Mouse (Mus musculus) megakaryocyte-erythroid progenitor cell, adult 5-6 weeks (primary cell): Measurements from ENCODE around the gene Nek10. TPM values are rescaled to one million over a fixed set of nuclear protein-coding genes. Genes with fewer than 3 reads are reported as not detected.
"Not testable (repeated sequence)": the region's sequence is repeated elsewhere in the genome, so short reads cannot be mapped to it uniquely, and the experiment has no call there.

Experiments
- ATAC-seq: replicated peaks from 2 replicates; pipeline ENCODE4 v1.8.0; 2016; ENCODE audit warnings: mild to moderate bottlenecking, inconsistent platforms; ENCODE audit not compliant: severe bottlenecking, poor library complexity, low FRiP score, low TSS enrichment
- total RNA-seq, 2 experiments: library from RNA; stranded (forward) in 1 of 2; stranded (reverse) in 1 of 2; fragments of 200-1000, 215-1000 nt in 1 of 2; fragments of >200 nt in 1 of 2; fragmentation: Nextera tagmentation in 1 of 2; gene quantifications; 2 replicates each; pipeline ENCODE4 v1.2.3; 2014 to 2017

Nek10 gene
- 0.04 and 0.20 TPM in 2 replicates for total RNA-seq (2014; fragmentation: Nextera tagmentation)
- 0.08 TPM in 1 of 2 replicates, not detected in the other for total RNA-seq (2017)

DNA sequence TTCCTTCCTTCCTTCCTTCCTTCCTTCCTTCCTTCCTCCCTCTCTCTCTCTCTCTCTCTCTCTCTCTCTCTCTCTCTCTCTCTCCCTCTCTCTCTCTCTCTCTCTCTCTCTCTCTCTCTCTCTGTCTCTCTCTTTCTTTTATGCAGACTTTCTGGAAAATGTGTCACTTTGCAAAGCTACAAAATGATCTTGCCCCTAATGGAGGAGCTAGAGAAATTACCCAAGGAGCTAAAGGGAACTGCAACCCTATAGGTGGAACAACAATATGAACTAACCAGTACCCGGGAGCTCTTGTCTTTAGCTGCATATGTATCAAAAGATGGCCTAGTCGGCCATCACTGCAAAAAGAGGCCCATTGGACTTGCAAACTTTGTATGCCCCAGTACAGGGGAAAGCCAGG is at the start of gene Nek10:
Gene Nek10 (plus strand): TSS at position 301 of the 400 bp plus-strand sequence.
- not testable (repeated sequence) for ATAC-seq

DNA sequence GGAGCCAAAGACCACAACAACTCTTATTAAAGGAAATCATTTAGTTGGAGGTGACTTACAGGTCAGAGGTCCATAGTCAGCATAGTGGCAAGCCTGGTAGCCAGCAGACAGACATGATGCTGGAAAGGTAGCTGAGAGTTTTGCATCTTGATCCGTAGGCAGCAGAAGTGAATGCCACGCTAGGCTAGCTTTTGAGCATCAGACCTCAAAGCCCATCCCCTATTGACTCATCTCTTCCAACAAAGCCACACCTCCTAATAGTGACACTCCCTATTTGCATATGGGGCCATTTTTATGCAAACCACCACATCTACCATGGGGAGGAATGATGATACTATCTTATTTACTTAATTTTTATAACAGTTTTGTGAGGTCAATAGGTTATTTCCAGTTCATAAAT is 22.0 kb upstream of the Nek10 start:
- no peak for ATAC-seq

DNA sequence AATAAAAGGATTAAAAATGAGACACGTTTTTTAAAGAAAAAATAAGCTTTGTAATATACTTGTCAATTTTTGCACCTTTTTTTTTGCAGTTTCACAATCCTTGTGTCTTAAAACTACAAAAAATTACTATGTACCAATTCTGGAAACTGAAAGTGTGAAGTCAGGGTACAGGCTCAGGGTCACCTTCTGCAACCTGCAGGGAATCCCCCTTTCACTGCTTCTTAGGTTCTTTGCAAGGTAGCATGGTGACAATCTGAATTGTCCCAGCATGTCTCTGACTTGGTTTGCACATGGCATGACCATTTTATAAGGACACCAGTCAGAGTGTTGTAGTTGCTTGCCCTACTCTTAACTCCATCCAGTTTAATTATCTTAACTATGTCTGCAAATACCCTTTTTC is 19.0 kb upstream of the Nek10 start:
- ATAC-seq = no peak

DNA sequence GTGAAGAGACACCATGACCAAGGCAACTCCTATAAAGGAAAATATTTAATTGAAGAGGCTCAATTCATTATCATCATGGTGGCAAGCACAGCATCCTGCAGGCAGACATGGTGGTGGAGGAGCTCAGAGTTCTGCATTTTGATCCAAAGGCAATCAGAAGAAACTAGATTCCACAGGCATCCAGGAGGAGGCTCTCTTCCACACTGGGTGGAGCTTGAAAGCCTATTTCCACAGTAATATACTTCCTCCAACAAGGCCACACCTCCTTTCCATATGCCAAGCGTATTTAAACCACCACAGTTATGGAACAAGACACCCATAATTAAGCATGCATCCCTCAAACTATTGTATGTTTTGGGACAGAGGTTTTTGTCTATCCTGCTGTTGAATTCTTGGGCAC is 16.2 kb upstream of the Nek10 start:
- no peak for ATAC-seq

DNA sequence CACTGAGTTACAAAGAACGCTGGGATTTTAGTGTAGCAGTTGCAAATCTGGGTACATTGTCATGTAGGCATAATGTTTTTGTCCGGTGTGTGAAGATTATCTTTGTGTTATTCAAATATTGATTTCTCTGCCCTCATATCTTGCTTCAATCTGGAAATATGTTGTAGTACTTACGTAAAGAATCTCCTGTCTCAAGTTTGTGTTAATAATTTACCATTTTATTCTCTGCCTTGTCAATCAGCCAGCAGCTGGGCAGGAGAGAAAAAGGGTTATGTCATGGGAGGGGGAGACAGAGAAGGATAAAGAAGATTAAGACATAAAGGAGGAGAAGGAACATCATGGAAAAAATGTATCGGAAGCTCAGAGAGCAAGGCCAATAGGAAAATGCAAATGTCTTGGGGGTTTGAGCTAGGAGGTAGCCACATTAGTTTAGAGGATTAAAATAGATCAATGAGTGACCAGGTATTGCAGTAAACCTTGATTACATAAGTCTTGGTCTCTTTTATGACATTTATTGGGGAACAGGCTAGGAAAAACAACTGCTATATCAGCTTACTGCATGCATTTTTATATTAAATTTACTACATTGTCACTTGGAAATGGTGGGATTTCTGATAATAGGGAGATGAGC is 13.3 kb upstream of the Nek10 start:
- ATAC-seq = no peak

DNA sequence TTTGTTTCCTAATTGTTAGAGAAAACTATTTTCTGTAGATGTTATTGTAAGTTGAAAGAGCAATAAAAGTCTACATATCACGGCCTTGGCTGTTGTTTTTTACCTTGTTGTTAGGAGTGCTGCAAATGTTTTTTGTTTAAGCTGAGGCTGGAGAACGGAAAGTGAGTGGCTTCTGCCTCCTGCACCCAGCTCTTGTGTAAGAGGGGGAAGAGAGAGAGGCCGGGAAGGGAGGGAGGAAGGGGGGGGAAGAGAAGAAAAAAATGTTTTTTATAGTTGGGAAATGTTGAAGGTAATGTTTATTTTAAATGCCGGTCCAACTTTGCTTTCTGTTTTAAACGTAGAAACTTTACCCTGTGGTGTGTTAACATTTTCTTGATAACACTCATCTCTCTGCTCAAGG is 3.4 kb upstream of the Nek10 start:
- ATAC-seq = no peak

DNA sequence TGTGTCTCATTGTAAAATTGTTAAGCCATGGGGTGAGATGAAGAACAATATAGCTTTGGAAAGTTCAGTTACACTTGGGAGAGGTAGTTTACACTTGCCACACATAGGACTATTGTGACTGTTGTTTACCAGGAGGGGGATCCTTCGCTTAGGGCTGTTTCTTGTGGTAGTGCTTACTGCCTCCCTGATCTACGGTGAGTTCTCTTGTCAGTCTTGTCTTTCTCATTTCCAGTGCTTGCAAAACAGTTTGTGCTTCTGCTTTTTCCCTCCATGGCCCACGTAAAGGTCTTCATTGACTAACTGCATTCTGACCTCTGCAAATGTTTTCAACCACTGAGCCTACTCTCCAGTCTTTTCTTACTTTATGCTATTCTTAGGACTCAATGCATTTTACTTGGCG is 2.9 kb upstream of the Nek10 start:
- ATAC-seq = no peak

DNA sequence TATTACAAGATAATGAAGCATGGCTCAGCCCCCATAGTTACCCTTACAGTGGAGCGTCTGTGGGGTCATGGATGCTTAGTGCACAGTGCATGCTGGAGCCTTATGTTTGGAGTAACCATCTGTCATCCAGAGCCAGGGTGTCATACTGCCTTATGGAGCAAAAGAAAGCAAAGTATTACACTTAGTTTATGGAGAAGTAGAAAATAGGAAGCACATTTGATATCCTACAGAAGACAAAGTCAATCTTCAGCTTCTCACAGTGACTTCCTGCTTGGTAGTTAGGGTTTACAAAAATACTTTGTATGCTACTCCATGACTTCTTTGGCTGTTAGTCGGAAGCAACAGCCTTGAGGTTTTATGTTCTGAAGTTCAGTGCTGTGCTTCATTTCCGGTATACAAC is 2.4 kb upstream of the Nek10 start:
- ATAC-seq = no peak

DNA sequence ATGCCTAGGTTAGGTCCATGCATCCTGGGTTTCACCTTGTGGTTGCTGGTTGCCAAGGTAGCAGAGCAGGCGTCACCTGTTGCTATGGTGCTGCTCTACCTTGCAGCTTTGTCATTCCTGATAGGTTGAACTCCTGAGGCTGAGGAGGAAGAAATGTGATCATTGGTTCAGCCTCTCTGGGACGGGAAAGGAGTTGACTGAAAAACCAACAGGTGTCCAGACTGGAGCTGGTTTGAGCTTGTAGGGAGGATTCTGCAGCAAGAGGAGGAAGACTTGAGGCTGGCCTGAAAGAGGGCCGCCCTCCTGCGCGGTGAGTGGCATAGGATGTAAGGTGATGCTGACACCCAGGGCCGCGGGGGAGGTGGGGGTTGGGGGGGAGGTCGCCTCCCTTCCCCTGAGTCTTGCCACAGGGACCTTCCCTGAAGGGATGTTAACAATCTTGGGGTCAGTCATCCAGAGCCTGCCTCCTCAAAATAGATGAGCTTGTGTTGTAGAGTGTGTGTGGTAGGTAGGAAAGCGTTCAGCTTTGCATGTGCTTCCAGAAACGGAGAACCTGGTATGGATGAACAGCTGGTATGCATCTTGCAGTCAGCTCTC is 804 bp downstream of the Nek10 start:
- ATAC-seq = no peak

DNA sequence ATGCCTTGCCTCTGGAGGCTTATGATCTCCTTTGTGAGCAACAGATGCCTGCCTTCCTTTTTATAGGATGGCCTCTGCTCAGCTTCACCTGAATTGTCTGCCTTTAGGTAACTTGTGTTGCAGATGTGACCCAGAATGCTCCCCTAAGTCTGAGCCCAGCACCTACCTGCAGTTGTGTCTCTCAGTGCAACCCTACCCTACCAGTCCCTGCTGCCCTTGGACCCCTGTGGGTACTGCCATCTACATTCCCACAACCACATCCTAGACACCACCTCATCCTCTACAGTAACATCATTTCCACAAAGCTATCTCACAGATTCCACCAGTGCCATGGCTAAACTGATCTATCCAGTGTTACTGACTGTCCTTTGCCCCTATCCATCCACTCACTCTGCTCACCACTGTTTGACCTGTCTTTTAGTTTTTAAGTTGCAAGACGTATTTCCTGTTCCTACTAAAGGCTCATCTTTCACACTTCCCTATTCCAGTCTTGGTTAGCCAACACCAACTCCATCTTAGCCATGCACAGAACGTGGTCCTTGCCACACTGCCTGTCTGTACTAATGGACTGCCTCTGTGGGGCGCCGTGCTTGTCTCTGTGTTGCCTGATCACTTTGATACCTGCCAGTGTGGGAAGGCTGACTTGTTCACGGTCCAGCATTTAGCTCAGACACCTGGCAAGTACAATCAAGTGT is 1.4 kb downstream of the Nek10 start:
- ATAC-seq = no peak

DNA sequence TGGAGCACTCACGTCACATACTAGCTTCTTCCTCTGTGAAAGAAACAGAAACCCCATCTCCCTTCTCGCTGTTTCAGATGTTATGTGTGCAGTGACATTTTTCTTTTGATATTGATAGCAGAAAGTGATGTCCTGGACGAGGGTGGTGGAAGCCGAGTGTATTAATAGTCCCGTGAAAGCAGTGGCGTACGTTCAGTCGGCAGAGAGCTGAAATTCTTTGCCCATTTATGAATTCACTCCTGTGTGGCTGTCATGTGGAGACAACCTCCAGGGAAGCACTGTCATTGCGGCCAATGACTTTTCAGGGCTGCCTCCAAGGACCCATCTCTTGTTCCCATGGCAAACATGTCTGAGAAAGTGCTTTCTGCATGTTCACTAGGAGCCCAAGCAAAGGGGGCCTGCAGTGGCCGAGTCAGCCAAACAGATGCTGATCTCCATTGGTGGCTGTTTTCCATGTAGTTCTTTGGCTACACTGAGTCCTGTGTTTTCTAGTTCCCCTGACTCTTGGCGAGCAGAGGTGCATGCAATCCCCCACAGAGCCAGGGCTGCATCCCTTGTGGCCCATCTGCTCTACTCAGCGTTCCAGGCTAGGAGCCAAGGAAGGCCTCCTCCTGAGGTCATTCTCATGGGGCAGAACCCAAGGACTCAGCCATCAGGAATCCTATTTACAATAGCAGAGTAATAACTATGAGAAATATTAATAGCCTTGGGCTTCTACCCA is 29.5 kb downstream of the Nek10 start:
- ATAC-seq = no peak

DNA sequence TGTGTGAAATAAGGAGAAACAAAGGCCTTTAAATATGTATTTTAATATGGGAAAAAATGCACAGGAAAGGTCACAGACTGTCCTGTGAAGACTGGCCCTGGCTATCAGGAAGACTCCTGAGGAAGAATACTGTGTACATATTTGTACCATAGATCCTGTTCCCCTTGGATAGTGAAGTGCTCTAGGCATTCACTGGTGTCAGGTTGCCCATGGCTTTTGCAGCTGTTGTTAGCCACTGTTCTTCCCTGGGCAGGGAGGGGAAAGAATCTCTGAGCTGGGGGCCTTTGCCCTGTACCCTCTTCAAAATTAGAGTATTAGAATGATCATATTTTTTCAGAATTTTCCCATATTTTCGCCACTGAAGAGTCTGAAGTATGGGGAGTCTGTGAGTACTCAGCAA is 30.3 kb downstream of the Nek10 start:
- ATAC-seq = no peak

DNA sequence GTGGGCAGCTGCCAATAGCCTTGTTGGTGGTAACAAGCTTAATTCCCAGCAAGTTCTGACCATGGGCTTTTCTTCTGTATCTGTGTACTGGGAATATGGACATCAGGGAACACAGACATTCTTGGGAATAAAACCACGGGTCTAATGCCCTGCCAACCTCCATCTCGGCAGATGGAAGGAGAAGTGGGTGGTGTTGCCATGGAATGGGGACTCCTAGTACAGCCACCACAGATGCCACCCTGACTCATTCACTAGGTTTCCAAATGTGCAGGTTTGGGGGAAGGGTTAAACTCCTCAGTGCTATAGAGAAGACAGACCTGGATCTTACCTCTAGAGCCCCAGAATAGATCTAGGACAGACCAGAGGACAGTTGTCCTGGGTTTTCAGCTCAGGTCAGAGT is 31.1 kb downstream of the Nek10 start:
- ATAC-seq = no peak

DNA sequence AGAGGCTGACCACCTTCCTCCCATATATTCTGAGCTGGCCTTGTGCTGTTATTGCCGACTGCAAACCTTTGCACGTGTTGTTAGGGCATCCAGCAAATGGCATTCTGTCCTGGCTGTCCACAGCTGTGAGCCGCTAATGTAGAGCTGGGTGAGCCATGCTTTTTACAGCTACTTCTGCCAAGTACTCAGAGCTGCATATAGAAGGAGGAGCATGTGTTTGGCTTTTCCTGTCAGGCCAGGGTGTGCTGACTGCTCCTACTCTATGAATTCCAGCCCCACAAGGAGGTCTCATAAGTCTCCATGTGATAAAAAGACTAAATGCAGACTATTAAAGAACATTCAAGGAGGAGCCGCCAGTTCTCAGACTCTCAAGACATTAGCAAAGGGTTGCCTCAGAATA is 34.4 kb downstream of the Nek10 start:
- ATAC-seq = no peak

DNA sequence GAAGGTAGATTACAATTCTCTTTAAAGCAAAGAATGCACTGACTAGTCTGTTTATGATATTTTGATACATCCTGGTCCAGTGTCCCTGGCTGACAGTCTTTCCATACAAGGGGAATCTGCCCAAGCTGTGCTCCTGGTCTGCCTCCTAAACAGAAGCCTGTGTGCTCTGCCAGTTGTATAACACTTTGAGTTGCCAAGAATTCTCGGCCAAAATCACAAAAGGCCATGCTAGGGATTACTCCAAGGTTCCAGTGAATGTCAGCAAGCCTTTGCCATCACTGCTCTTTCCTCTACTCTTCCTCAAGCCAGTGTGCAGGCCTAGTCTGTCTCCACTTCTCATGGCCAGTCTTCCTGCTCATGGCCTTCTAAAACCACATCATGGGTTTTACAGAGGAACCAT is 34.9 kb downstream of the Nek10 start:
- ATAC-seq = no peak

DNA sequence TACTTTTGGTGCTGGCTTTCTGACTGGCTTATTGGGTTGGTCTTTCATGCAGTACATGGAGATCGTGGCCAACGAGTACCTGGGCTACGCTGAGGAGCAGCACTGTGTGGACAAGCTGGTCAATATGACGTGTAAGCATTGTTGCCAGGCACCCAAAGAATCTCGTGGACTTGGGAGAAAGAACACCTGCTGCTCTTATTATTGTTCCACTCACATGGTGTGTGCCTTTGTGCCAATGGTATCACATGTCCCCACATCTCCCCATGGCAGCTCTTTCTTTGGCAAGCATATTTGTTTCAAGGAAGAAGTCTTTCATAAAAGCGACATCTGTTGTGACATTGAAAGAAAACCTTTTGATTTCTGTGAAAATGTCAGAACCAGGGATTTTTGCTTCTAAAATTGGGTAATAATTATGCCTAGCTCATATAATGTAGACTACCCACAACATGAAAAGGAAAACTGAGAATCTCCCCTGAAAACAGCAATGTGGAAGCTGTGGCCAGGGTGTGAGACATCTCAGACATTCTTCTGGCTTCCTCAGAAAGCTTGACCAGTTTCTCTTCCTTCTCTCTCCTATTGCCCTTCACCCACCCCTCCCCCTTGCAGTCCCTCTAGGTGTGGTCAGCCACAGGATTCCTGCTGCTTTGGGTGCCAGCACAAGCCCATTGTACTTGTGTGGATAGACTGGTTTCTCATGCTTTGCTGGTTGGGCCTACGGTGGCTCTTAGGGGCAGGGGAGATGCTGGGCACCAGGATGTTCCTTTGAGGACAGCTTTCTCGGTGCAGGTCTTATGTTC is 39.7 kb downstream of the Nek10 start:
- no peak for ATAC-seq

DNA sequence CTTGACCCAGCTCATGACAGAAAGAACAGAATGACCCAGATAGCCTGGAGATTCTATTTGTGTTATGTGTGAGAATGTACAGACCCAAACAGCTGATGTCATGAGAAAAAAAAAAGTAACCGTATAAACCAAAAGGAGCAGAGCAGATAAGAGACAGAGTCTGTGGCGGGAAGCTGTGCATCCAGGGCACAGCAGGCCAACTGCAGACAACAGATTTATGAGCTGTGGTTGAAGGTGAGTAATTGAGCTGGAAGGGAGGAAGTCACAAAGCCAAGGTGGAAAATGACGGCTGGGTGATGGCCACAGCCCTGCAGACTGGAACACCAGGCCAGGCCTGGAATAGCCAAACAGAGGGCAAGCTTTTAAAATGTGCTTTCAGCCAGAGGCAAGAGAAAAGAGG is 49.6 kb downstream of the Nek10 start:
- no peak for ATAC-seq

DNA sequence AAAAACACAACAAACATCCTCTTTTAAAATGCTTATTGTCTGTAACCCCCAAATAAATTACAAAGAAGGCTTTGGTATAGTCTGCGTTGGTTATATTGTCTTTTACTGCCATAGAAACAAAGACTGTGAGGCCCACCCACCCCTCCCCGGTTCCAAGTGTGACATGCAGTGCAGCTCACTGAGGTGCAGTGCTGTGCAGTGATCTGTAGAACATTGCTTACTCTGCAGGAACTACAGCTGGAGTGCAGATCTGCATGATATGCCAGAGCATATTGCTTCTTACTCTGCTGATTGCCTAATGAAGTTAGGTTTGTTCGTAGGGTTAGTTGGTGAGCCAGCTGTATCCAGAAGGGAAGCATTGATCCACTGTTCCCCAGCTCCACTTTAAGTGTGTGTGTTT is 57.1 kb downstream of the Nek10 start:
- no peak for ATAC-seq

DNA sequence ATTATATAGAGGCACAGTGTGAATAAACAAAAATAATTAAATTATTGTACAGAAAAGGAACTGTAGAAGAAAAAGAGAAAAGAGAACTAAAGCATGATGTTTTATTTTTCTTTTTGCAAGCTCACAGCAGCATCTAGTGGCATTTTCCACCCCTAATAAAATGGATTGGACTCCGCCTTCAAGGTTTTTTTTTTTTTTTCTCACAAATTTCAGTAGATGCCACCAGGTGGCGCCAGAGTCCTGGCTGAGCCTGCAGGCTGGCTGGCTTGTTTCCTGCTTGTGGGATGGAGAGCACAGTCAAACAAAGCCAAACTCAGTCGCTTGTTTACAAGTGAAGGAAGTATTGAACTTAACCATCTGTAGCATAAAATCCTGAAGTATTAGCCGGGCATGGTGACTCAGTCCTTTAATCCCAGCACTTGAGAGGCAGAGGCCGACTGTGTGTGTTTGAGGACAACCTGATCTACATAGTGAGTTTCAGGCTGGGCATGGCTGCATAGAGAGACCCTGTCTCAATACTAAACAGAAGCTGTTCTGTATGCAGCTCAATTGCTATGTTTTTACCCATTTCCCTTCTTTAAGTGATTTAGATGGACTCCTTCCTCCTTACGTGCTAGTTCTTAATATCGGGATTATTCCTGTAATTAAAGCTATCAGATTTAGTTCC is 60.6 kb downstream of the Nek10 start:
- ATAC-seq = peak; percentile 82
